Mouse (Mus musculus) hindbrain, embryonic 16.5 days (tissue): Measurements from ENCODE around the gene E430018J23Rik. TPM values are rescaled to one million over a fixed set of nuclear protein-coding genes. Genes with fewer than 3 reads are reported as not detected.

Experiments
- ATAC-seq: fragments of 200-750 bp; cut with Nextera tagmentation; 2 replicates; pipeline ENCODE4 v1.8.0; 2017; ENCODE audit warnings: moderate TSS enrichment, moderate library complexity
- H3K27ac ChIP-seq: fragments of 300-500 bp; sonication (generic); 2 replicates; pipeline ENCODE4 v1.5.1; 2014; ENCODE audit warnings: low read depth, mild to moderate bottlenecking, control low read depth, low read length, moderate library complexity
- H3K27me3 ChIP-seq: fragments of 300-500 bp; sonication (generic); replicated peaks from 2 replicates; pipeline ENCODE4 v1.6.1; 2014; ENCODE audit warnings: low read length; ENCODE audit not compliant: control insufficient read depth, insufficient read depth
- H3K36me3 ChIP-seq: fragments of 300-500 bp; sonication (generic); 2 replicates; pipeline ENCODE4 v1.6.1; 2014; ENCODE audit warnings: mild to moderate bottlenecking, low read length, moderate library complexity, mixed read lengths; ENCODE audit not compliant: control insufficient read depth, insufficient read depth
- H3K4me1 ChIP-seq: fragments of 300-500 bp; sonication (generic); 2 replicates; pipeline ENCODE4 v1.6.1; 2014; ENCODE audit warnings: low read depth, low read length; ENCODE audit not compliant: control insufficient read depth, insufficient read depth
- H3K4me2 ChIP-seq: fragments of 300-500 bp; sonication (generic); 2 replicates; pipeline ENCODE4 v1.6.1; 2014; ENCODE audit warnings: mild to moderate bottlenecking, low read length, control low read depth, moderate library complexity
- H3K4me3 ChIP-seq: fragments of 300-500 bp; sonication (generic); 2 replicates; pipeline ENCODE4 v1.5.1; 2014; ENCODE audit warnings: mild to moderate bottlenecking, low read length, control low read depth, moderate library complexity
- H3K9ac ChIP-seq: fragments of 300-500 bp; sonication (generic); 2 replicates; pipeline ENCODE4 v1.6.1; 2014; ENCODE audit warnings: low read depth, mild to moderate bottlenecking, control low read depth, low read length, moderate library complexity
- H3K9me3 ChIP-seq: fragments of 300-500 bp; sonication (generic); 2 replicates; pipeline ENCODE4 v1.6.1; 2014; ENCODE audit warnings: mild to moderate bottlenecking, low read length, moderate library complexity; ENCODE audit not compliant: control insufficient read depth
- WGBS: fragments of 180-500 bp; shearing (Covaris S2); extraction: QIAGEN DNeasy Blood & Tissue Kit; methylation state at CpG from one replicate; pipeline ENCODE4 v1.1.7; 2014; 5-methylcytosine and 5-hydroxymethylcytosine counted together
- polyA plus RNA-seq: library from polyadenylated mRNA; unstranded; fragments of >200 nt; fragmentation: Nextera tagmentation; extraction: Ambion mirVana; gene quantifications from 2 replicates; pipeline ENCODE4 v1.2.1, GENCODE M21; 2015

E430018J23Rik gene
- polyA plus RNA-seq: 4.6 and 5.4 TPM in 2 replicates

DNA sequence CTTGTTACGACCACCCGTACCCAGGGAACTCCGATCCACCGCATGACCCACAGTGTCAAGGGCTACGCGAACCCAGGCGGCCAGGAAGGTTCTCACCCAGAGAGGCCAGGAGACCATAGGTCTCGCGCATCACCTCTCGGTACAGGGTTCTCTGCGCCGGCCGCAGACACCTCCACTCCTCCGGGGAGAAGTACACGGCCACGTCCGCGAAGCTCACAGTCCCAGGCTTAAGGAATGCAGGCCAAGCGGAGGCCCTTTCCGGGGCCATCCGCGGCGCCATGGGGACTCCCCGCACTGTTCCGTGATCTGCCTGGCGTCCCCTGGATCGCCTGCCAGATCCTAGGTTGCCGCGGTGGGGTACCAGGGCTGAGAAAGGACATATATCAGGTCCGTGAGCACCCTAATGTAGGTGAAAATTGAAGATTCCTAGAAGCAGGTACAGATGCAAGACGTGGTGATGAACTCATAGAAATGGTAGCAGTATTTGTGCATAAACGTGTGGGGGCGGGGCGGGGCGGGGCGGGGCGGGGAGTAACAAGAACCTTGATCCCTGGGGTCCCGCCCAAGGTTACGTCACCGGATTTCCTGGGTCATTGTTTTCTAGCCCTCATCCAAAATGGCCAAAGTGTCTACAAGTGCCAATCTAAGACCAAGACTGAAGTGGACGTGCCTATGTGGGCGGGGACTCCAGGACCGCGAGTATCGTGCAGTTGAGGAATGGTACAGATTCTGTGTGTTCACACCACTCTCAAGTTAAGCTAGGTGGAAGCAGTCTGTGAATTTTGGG lies at the start of gene E430018J23Rik:
Gene E430018J23Rik (minus strand): TSS at position 473 of the 787 bp plus-strand sequence.
- Histone ChIP-seq H3K27ac (peak within 1 kb of the TSS; percentile 91), H3K27me3 (no peaks in the 10 kb centered on the region; the same call in 1 of the 2 replicates), H3K9me3 (no peaks in the 10 kb centered on the region), H3K4me1 (peaks cover 10% of the 10 kb centered on the region), H3K9ac (peak within 1 kb of the TSS; percentile 89), H3K4me2 (peak within 1 kb of the TSS; percentile 71), H3K4me3 (peak within 1 kb of the TSS; percentile 72), H3K36me3 (no peaks in the 10 kb centered on the region)
- ATAC-seq: peak; percentile 96
- under 1% methylated on average over 44 of the region's 45 CpGs for WGBS

DNA sequence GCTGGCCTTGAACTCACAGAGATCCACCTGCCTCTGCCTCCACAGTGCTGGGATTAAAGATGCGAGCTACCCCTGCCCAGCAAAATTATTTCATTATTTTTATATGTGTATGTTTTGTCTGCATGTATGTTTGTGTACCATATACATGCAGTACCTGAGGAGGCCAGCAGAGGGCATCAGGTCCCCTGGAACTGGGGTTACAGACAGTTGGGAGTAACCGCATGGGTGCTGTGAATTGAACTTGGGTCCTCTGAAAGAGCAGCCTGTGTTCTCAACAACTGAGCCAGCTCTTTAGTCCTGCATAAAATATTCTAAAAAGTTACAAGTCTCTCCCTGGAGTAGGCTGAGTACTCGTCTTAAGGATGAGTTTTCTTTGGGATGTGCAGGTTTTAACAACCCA lies 44.3 kb upstream of the E430018J23Rik start:
- Histone ChIP-seq H3K27me3 (no peaks in the 10 kb centered on the region), H3K4me1 (no peaks in the 10 kb centered on the region), H3K27ac (no peak overlapping the region), H3K36me3 (peaks cover 12% of the 10 kb centered on the region), H3K4me3 (no peak overlapping the region), H3K4me2 (no peak overlapping the region), H3K9ac (no peak overlapping the region), H3K9me3 (peaks cover 6% of the 10 kb centered on the region; the same call in 1 of the 2 replicates)
- WGBS: 91% methylated on average over 3 of the region's 3 CpGs
- ATAC-seq: no peak

GRCm38 (mm10) chr7:127435206-127435605 lies 41.8 kb upstream of the E430018J23Rik start:
- H3K4me3 ChIP-seq: no peak overlapping the region
- ATAC-seq: no peak
- H3K9me3 ChIP-seq: peaks cover 6% of the 10 kb centered on the region; the same call in 1 of the 2 replicates
- H3K9ac ChIP-seq: no peak overlapping the region
- H3K4me1 ChIP-seq: no peaks in the 10 kb centered on the region
- no peak overlapping the region for H3K27ac ChIP-seq
- no peak overlapping the region for H3K4me2 ChIP-seq
- no peaks in the 10 kb centered on the region for H3K27me3 ChIP-seq
- WGBS: 90% methylated on average over 4 of the region's 4 CpGs
- no peaks in the 10 kb centered on the region for H3K36me3 ChIP-seq

DNA sequence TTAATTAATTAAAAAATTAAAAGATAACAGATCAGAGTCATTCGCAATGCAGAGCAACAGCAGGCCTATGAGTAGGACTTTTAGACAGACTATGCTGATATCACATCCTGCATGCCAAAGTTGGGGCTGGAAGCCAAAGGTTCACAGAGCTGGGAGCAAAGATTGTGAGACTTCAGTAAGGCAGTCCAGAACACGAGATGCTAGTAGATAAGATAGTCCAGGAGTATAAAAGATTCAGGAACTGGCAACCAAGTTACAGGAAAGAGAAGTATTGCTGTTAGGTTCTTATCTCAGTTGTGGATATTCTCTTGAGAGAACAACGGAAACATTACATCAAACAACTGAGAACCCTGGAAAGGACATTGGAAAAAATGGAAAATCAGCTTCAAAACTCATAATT lies 32.9 kb upstream of the E430018J23Rik start:
- Histone ChIP-seq H3K4me3 (no peak overlapping the region), H3K4me2 (no peak overlapping the region), H3K27me3 (peaks cover 4% of the 10 kb centered on the region), H3K36me3 (no peaks in the 10 kb centered on the region), H3K4me1 (peaks cover 5% of the 10 kb centered on the region), H3K9ac (no peak overlapping the region), H3K9me3 (no peaks in the 10 kb centered on the region), H3K27ac (no peak overlapping the region)
- WGBS: 77% methylated on average over 3 of the region's 3 CpGs
- ATAC-seq: no peak

GRCm38 (mm10) chr7:127425911-127426310 lies 32.5 kb upstream of the E430018J23Rik start:
- ATAC-seq: no peak
- Histone ChIP-seq H3K9me3 (no peaks in the 10 kb centered on the region), H3K4me2 (no peak overlapping the region), H3K27ac (no peak overlapping the region), H3K27me3 (peaks cover 4% of the 10 kb centered on the region), H3K36me3 (no peaks in the 10 kb centered on the region), H3K4me3 (no peak overlapping the region), H3K9ac (no peak overlapping the region), H3K4me1 (peaks cover 10% of the 10 kb centered on the region)
- WGBS: 89% methylated on average over 2 of the region's 2 CpGs

DNA sequence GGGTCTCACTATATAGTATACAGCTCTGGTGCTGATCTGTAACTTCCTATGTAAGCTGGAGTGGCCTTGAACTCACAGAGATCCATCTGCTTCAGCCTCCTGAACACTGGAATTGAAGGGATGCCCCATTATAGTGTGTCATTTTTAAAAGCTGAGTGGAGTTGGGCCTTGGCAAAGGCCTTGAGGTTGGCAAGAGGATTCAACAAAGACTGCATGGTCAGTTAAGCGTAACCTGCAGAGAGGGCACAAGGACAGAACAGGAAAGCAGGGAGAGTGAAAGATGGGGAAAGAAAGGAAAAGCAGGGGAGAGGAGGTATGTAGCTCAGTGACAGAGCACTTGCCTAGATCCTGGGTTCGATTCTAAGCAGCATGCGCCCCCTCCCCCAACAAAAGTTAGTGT lies 31.9 kb upstream of the E430018J23Rik start:
- Histone ChIP-seq H3K4me2 (no peak overlapping the region), H3K9me3 (no peaks in the 10 kb centered on the region), H3K4me1 (peaks cover 11% of the 10 kb centered on the region), H3K9ac (no peak overlapping the region), H3K27me3 (peaks cover 4% of the 10 kb centered on the region), H3K4me3 (no peak overlapping the region), H3K36me3 (no peaks in the 10 kb centered on the region), H3K27ac (no peak overlapping the region)
- ATAC-seq: no peak
- 88% methylated on average over 3 of the region's 3 CpGs for WGBS

- WGBS: 2% methylated on average over 15 of the region's 15 CpGs
- Histone ChIP-seq H3K9me3 (no peaks in the 10 kb centered on the region), H3K4me2 (peak overlapping the region; percentile 87), H3K4me3 (peak overlapping the region; percentile 82), H3K27ac (peak overlapping the region; percentile 87), H3K9ac (peak overlapping the region; percentile 89), H3K27me3 (peaks cover 4% of the 10 kb centered on the region), H3K4me1 (peaks cover 11% of the 10 kb centered on the region), H3K36me3 (no peaks in the 10 kb centered on the region)
- ATAC-seq: peak; percentile 87
Observed at GRCm38 (mm10) chr7:127422247-127422646, 28.8 kb upstream of the E430018J23Rik start.

DNA sequence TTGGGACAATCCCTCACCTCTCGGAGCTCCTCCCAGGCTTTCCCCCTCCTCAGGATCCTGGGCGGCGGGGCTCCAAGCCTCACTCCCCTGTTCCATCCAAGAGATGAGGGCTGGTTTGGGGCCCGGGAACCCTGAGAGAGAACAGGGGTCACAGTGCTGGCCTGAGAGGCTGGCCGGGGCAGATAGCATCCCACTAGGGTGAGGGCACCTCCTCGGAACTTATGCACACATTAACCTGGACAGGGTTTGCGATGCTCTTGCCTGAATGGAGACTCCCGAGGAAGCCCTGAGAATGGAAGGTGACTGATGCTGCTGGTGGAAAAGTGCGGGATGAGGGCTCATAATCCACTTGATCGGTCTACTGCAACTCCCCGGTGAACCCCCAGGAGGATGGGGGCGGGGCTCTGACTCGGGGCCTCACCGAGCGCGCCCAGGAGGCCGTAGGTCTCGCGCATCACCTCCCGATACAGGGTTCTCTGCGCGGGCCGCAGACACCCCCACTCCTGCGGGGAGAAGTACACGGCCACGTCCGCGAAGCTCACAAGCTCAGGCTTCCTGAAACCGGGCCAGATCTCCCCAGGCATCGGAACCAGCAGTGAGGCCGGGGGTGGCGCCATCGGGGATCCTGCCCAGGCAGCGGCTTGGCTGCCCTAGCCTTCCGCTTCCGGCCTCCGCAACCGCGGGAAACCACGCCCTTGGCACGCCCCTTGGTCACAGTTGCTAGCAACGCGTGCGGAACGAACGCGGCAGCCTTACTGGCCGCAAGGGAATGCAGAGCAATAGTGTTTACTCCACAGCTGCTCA lies 28.2 kb upstream of the E430018J23Rik start, which contains the start of gene Zfp688:
Gene Zfp688 (minus strand): TSS at position 681 of the 804 bp plus-strand sequence.
- no peaks in the 10 kb centered on the region for H3K36me3 ChIP-seq
- peak; percentile 97 for ATAC-seq
- H3K4me3 ChIP-seq: peak within 1 kb of the TSS; percentile 82
- H3K9ac ChIP-seq: peak within 1 kb of the TSS; percentile 89
- H3K9me3 ChIP-seq: no peaks in the 10 kb centered on the region
- H3K27me3 ChIP-seq: peaks cover 4% of the 10 kb centered on the region
- H3K4me1 ChIP-seq: peaks cover 11% of the 10 kb centered on the region
- WGBS: under 1% methylated on average over 48 of the region's 48 CpGs
- H3K27ac ChIP-seq: peak within 1 kb of the TSS; percentile 87
- peak within 1 kb of the TSS; percentile 87 for H3K4me2 ChIP-seq

DNA sequence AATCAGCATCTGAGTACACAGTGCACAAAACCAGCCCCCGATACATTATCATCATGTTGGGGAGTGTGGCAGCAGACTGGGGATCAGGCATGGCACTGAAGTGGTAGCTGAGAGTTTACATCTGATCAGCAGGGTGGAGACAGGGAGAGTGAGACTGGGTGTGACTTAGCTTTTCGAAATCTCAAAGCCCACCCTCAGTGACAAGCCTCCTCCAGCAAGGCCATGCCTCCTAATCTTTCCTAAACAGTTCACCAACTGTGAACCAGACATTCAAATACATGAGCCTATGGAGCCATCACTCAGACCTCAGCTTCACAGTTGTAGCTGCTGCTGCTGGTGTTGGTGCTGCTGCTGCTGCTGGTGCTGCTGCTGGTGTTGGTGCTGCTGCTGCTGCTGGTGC lies 18.0 kb upstream of the E430018J23Rik start:
- Histone ChIP-seq H3K27me3 (no peaks in the 10 kb centered on the region), H3K4me1 (no peaks in the 10 kb centered on the region), H3K36me3 (no peaks in the 10 kb centered on the region), H3K9ac (no peak overlapping the region), H3K27ac (no peak overlapping the region), H3K9me3 (no peaks in the 10 kb centered on the region), H3K4me3 (no peak overlapping the region), H3K4me2 (no peak overlapping the region)
- no peak for ATAC-seq
- 81% methylated on average over 2 of the region's 2 CpGs for WGBS
